Mouse (Mus musculus): ENCODE data around the gene Sorcs2. TPM values are rescaled to one million over a fixed set of nuclear protein-coding genes. Genes with fewer than 3 reads are reported as not detected.
A peak's percentile ranks its signal among the peaks of the same experiment; 100 is the strongest.

The Sorcs2 gene
- total RNA-seq, 2 experiments from 2014 or later = 35.8 to 38.1 TPM

GRCm38 (mm10) chr5:36313353-36314079, 84.4 kb downstream of the Sorcs2 start:
- peak in 1 of 2 experiments; percentile 69 for DNase-seq (ENCODE audit: low spot score in 2 of 2)

- no peak for DNase-seq (ENCODE audit: low spot score in 2 of 2)
Measured at GRCm38 (mm10) chr5:36312926-36313325, 85.0 kb downstream of the Sorcs2 start.

DNA sequence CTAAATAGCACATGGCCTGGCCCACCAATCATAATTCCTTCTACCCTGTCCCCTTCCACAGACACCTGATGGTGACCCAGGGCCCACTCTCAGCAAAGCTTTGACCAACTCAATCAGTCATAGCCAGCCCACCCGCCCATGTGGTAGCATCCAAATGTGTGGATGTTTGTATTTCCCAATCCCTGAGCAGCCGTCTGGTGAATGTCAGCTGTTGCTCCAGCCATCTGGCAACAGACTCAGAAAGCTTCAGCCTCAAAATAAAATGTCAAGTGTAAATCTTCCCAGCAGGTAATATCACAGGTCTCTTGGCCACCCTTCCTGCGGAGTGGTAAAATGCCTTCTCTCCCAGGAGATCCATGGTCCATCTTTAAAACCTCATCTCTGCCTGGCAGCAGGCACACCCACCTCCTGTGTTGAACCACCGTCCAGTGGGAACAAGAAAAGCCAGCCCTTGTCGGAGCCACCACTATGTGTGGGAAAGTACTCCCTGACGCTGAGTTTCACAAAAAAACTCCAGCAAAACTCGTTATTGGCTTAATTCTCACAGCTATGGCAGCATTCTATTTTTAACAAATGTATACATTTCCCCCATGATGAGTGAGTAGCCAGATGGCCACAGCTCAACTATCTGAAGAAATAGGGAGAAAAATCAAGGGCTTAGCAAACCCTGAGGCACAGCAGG, 93.5 kb downstream of the Sorcs2 start:
- DNase-seq (ENCODE audit: low spot score in 2 of 2) = no peak

GRCm38 (mm10) chr5:36301166-36301565, 96.8 kb downstream of the Sorcs2 start:
- DNase-seq (ENCODE audit: low spot score in 2 of 2) = no peak

- DNase-seq (ENCODE audit: low spot score in 2 of 2) = no peak
Measured at GRCm38 (mm10) chr5:36298049-36298448, 99.9 kb downstream of the Sorcs2 start.

- DNase-seq (ENCODE audit: low spot score in 2 of 2) = no peak
Measured at GRCm38 (mm10) chr5:36297246-36297645, 100.7 kb downstream of the Sorcs2 start.

DNA sequence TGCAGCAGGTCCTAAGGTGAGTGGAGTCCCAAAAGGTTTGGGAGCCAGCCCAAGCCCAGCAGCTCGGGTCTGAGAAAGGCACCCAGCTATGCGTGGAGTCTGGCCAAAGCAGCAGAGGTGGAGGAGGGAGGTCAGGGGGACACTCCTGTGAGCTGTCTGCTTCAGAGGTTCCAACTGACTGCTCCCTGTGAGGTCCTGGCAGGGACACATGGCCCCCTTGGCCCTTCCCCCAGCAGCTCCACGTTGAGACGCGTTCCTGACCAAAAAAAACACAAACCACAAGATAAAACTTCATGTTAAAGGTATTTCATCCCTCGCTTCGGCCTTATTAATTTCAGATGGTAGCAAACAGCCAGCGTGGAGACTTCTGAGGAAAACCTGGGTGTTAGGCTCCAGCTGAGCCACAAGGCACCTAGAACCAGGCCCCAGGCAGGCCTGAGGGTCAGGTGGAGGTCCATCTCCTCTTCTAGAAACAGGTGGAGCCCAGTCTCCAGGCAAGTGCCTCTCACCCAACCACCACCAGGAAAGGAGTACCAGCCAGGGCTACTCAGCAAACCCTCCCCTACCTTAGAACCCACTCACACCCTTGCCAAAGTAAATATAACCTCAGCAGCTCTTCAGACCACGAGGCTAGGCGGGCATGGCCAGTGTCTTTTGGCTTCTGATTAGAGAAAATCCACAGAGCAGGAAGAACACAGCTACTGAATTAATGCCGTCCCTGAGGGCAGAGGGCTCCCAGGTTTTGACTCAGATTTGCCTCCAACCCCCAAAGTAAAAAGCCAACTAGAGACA, 104.6 kb downstream of the Sorcs2 start:
- DNase-seq (ENCODE audit: low spot score in 2 of 2) = no peak

DNA sequence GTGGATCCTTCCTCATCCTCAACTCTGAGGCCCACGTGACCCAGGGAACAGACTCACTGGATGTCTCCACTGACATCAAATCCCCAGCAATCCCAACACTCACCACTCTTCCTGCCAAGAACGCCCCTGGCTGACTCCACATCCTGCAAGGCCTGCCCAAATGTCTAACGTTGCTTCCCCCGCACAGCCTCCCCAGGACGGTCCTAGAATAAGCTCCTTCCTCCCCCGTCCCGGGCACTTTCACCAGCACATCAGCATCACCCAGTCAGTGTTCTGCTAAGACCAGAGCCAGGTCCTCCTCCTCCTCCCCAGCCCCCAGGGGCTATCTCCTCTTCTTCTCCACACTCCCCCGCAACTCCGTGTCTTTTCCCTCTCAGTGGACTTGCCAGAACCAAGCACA, 105.6 kb downstream of the Sorcs2 start:
- DNase-seq (ENCODE audit: low spot score in 2 of 2) = peak in 1 of 2 experiments; percentile 41

DNA sequence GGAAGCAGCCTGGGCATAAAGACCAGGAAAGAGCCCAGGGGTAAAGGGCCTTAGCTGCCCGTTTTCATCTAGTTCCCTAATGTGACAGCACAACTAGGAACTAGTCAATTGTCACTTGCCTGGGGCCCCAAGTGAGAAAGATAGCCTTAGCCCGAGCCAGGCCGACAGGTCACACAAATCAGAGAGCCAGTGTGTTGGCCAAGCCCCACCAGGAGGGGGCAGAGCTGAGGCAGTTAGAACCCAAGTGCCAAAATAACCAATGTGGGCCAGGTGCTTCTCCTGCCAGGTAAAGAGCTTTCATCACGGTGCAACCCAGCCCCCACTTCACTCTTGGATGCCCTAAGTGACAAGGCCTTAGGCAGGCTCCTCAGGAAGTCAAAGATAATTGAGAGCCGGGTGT, 106.7 kb downstream of the Sorcs2 start:
- DNase-seq (ENCODE audit: low spot score in 2 of 2) = no peak

GRCm38 (mm10) chr5:36285405-36285804, 112.5 kb downstream of the Sorcs2 start:
- DNase-seq (ENCODE audit: low spot score in 2 of 2) = no peak

DNA sequence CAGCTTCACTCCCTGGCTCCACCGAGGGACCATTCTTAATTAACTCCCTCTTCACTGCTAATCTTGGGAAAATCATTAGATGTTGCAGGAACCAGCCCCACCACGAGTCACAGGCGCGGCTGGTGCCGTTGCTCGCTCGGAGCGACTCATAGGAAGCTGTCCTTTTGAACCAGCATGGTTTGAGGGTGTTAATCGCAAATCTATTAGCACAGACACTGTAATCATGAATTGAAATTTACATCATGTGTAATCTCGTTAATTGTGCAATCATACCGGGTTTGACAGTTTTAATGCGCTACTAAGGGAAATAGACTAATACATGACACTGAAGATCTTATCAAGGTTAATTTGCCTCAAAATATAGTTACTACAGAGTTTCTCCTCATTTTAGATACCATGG, 118.0 kb downstream of the Sorcs2 start:
- no peak for DNase-seq (ENCODE audit: low spot score in 2 of 2)

DNA sequence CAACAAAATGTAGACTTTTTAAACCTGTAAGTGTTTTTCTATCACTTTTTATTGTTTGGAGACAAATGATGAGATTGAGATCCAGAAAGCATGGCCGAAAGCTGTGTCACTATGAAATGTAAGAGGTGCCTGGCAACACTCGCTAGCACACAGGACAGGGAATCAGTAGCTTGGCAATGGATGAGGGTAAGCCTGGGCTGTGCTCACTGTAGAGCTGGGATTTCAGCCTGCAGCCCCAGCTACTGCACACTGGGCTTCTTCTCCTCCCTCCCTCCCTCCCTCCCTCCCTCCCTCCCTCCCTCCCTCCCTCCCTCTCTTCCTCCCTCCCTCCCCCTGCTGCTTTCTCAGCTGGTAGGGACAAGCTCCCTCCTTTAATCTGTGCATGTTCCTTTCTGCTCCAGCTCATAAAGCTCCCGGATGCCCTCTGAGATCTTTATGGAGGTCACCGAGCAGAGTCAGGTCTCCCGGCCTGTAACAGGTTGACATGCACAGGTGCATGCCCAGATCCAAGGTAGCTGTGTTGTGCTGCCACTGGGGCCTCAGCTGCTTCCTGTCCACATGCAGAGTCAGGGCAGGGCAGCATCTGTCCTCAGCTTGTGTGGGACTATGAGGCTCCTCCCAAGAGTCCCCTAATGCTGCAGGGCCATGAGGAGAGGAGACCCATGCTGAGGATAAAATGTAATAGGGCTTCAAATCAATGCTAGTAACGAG, 123.1 kb downstream of the Sorcs2 start:
- DNase-seq (ENCODE audit: low spot score in 2 of 2) = no peak

GRCm38 (mm10) chr5:36267194-36267769, 130.7 kb downstream of the Sorcs2 start:
- no peak for DNase-seq (ENCODE audit: low spot score in 2 of 2)

- DNase-seq (ENCODE audit: low spot score in 2 of 2) = no peak
Measured at GRCm38 (mm10) chr5:36260862-36261261, 137.1 kb downstream of the Sorcs2 start.

DNA sequence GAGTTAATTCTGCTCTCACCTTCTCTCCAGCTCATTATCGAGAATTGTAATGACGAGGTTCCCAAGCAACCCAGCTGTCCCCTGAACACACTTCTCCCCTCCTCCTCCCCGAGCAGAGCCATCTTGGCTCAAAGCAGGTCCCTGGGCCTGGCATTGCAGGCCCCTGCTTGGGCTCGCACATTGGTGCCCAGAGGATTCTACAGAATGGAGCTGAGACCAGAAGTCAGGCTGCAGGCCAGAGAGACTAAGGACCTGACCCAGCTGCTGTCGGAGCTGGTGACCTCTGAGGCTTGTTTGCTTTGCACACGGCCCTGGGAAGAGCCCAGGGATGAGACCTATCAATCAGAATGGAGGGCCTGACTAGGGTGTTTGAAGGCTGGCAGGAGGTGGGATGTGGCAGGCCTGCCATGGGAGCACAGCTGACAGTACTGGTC, 138.2 kb downstream of the Sorcs2 start:
- no peak for DNase-seq (ENCODE audit: low spot score in 2 of 2)

- no peak for DNase-seq (ENCODE audit: low spot score in 2 of 2)
Measured at GRCm38 (mm10) chr5:36258387-36259181, 139.4 kb downstream of the Sorcs2 start.

- DNase-seq (ENCODE audit: low spot score in 2 of 2) = no peak
Measured at GRCm38 (mm10) chr5:36257008-36257407, 140.9 kb downstream of the Sorcs2 start.

DNA sequence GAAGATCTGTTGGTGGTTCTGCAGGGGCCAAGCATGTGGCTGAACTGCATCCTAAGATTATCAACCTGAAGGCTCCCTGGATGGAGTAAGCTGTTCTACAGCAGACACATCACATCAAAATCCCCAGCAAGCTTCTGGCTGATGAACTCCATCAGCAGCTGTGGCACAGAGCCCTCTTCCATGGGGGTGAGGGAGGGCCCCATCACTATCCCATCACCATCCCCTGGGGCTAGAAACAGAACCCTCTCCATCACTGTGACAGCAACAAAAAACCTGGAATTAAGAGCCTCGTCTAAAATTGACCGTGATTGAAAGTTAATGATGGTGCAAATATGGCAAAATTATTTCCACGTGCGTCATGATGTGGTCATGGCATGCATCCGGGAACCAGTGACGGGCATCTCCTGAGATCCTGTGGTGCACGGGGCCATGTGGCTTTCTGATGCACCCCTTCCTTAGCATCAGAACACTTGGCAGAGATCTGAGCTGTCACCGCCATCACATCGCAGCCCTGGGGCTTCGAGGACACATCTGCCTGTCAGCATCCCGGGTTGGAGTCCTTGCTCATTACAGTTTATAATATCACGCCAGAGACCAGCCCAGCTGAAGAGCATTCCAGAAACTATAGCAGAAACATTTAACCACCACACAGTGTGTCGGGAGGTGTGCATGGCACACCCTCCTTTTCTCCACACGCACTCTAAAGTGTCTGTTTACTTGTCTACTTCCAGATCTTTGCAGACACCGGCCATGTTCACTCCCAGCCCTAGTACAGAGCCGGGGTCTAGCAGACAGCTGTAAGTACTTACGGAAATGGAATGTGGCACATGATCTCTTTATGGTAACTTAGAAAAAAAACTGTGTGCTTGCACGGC, 143.1 kb downstream of the Sorcs2 start:
- DNase-seq (ENCODE audit: low spot score in 2 of 2) = no peak
